Mouse (Mus musculus): Measurements from ENCODE around the gene Ninl.

- TF ChIP-seq CTCF (IDR thresholded peaks at IDR 0.05) (no peak), POLR2A (IDR thresholded peaks at IDR 0.05; ENCODE audit: insufficient read depth, low read depth, low read length) (no peak)
These were observed 152.9 kb downstream of the Ninl start for GRCm38 (mm10) chr2:150886315-150886714.
